Mouse (Mus musculus) brain, embryonic 14.5 days (tissue): Measurements from ENCODE around the gene Plppr3.

Experiments
- CTCF ChIP-seq: fragments of 200-500 bp; IDR thresholded peaks from 2 replicates; pipeline ENCODE4 v1.5.1; 2012; ENCODE audit warnings: inconsistent platforms, mild to moderate bottlenecking, moderate library complexity, borderline replicate concordance; ENCODE audit not compliant: insufficient read depth, insufficient read length; ENCODE audit errors: extremely low read depth
- POLR2A ChIP-seq: fragments of 200-500 bp; IDR thresholded peaks from 2 replicates; pipeline ENCODE4 v1.6.1; 2012; ENCODE audit warnings: mild to moderate bottlenecking, inconsistent platforms, borderline replicate concordance; ENCODE audit not compliant: poor library complexity, insufficient read depth, insufficient read length, severe bottlenecking; ENCODE audit errors: extremely low read depth

- TF ChIP-seq POLR2A: no peak
- TF ChIP-seq CTCF: no peak
These were observed 21.9 kb upstream of the Plppr3 start for GRCm38 (mm10) chr10:79896306-79896705.
